Mouse (Mus musculus): ENCODE results near the gene Gde1. TPM values are rescaled to one million over a fixed set of nuclear protein-coding genes. Genes with fewer than 3 reads are reported as not detected.

The Gde1 gene
- polyA plus RNA-seq, 1 experiment = 75.4 TPM

DNA sequence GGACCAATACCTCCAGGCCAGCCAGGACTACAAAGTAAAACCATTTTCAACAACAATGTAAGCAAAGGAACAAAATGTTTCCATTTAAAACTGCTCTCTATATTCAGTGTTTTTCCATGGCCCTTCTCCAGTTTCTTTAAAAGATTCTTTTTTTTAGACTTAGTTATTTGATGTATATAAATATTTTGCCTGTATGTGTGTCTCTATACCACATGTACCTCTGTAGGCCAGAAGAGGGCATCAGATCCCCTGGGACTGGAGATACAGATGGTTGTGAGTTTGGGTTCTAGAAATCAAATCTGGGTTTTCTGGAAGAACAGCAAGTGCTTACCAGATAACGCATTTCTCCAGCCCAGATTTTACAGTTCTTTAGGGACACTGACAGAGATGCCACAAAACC lies 33.2 kb upstream of the Gde1 start:
- no peak for TF ChIP-seq POLR2A (IDR thresholded peaks at IDR 0.05; ENCODE audit: low read depth, low read length)
- TF ChIP-seq CTCF (IDR thresholded peaks at IDR 0.05; ENCODE audit: borderline replicate concordance, insufficient read depth, low read length) = no peak
- no peak overlapping the region for H3K27ac ChIP-seq (ENCODE audit: insufficient read depth, low read length)
- H3K4me1 ChIP-seq (ENCODE audit: control insufficient read depth, insufficient read depth, low read length) = no peaks in the 10 kb centered on the region; the same call in 1 of the 2 replicates
- H3K4me3 ChIP-seq (ENCODE audit: insufficient read depth, low read length) = no peak overlapping the region

DNA sequence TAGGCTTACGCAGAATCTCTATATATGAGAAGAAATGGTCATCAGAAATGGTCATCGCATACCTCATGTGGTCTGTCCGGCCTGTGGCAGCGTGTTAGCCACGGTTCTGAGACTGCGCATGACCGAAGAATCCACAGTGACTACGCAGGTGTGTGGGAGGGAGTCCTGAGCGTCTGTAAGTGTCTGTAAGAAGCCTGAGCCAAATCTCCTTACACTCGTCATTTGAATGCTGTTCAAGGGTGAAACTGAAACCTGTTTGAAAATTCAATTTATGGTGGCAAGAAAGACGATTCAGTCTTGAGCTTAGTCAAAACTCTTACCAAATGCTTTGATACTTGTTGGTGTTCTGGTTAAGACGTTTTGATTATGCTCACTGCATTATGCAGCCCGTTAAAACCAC lies 27.6 kb upstream of the Gde1 start:
- Histone ChIP-seq H3K4me1 (ENCODE audit: control insufficient read depth, insufficient read depth, low read length) (no peaks in the 10 kb centered on the region), H3K4me3 (ENCODE audit: insufficient read depth, low read length) (no peak overlapping the region), H3K27ac (ENCODE audit: insufficient read depth, low read length) (no peak overlapping the region)
- TF ChIP-seq POLR2A (IDR thresholded peaks at IDR 0.05; ENCODE audit: low read depth, low read length) (no peak), CTCF (IDR thresholded peaks at IDR 0.05; ENCODE audit: borderline replicate concordance, insufficient read depth, low read length) (no peak)

DNA sequence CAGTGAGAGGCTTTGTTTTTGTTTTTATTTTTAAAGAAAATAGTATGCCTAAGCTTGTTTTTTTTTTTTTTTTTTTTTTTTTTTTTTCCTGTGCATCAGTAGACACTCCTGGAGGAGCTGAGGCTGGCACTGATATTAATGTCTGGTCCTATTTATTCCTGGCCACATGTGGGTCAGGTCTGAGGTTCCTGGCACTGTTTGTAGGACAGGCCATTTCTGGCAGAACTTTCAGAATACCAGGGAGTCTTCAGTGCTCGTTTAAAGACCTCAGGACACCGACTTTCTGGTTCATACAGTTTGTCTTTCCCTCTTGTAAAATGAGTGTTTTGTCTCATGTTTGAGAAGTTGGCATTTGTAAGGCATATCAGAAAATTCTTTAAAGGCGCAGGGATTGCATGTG lies 26.2 kb upstream of the Gde1 start:
- Histone ChIP-seq H3K27ac (ENCODE audit: insufficient read depth, low read length) (no peak overlapping the region), H3K4me1 (ENCODE audit: control insufficient read depth, insufficient read depth, low read length) (no peaks in the 10 kb centered on the region), H3K4me3 (ENCODE audit: insufficient read depth, low read length) (no peak overlapping the region)
- TF ChIP-seq POLR2A (IDR thresholded peaks at IDR 0.05; ENCODE audit: low read depth, low read length) (no peak), CTCF (IDR thresholded peaks at IDR 0.05; ENCODE audit: borderline replicate concordance, insufficient read depth, low read length) (no peak)

DNA sequence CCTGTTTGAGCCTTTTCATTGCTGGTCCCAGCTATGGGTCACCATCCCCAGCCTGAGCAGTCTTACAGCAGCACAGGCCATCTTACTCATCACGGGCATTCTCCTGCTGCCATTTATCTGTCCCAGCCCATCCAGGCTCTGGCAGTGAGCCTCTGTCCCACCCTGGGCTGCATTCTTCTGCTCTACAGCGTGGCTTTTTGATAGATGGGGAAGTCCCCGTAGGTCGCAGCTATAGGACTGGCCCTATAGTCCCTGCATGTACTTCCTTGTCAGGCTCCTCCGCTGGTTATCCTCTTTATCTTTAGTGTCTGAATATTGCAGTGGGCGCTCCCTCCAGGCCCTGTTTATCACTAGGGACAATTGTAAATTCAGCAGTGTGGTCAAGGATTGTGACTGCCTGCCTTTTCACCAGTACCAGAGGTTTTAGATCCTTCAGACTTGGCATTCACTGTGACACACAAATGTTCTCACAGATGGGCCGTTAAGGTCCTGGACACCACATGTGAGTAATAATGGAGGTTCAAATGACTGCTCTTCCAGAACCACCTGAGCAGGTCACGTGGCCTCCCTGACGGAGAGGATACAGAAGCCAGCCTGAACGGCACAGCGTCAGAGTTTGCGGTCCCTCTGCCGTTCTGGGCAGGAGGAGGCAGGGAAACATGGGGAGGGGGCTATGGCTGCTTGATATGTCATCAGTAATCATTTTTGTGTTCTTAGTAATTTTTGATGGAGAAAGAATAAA lies 23.4 kb upstream of the Gde1 start:
- Histone ChIP-seq H3K4me1 (ENCODE audit: control insufficient read depth, insufficient read depth, low read length) (no peaks in the 10 kb centered on the region), H3K27ac (ENCODE audit: insufficient read depth, low read length) (no peak overlapping the region), H3K4me3 (ENCODE audit: insufficient read depth, low read length) (no peak overlapping the region)
- TF ChIP-seq POLR2A (IDR thresholded peaks at IDR 0.05; ENCODE audit: low read depth, low read length) (no peak), CTCF (IDR thresholded peaks at IDR 0.05; ENCODE audit: borderline replicate concordance, insufficient read depth, low read length) (no peak)

DNA sequence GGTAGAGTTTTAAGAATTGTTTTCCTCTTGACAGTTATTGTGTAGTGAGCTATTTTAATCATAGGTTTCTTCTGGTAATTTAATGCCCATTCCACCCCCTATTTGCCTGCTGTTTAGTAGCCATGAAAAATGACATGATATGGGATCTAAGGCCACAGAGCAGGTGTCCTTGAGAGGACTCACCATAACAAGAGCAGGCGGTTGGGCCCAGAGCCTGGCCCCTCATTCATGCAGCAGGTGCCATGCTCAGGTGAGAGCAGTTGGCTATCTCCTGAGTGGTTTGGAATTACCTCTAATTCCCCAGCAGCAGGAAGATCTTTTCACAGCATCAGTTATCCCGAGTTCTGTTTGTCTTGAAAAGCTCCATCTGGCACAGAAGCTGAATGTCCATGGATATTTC lies 19.9 kb upstream of the Gde1 start:
- Histone ChIP-seq H3K4me1 (ENCODE audit: control insufficient read depth, insufficient read depth, low read length) (no peaks in the 10 kb centered on the region), H3K4me3 (ENCODE audit: insufficient read depth, low read length) (no peak overlapping the region), H3K27ac (ENCODE audit: insufficient read depth, low read length) (no peak overlapping the region)
- TF ChIP-seq CTCF (IDR thresholded peaks at IDR 0.05; ENCODE audit: borderline replicate concordance, insufficient read depth, low read length) = no peak
- no peak for TF ChIP-seq POLR2A (IDR thresholded peaks at IDR 0.05; ENCODE audit: low read depth, low read length)

DNA sequence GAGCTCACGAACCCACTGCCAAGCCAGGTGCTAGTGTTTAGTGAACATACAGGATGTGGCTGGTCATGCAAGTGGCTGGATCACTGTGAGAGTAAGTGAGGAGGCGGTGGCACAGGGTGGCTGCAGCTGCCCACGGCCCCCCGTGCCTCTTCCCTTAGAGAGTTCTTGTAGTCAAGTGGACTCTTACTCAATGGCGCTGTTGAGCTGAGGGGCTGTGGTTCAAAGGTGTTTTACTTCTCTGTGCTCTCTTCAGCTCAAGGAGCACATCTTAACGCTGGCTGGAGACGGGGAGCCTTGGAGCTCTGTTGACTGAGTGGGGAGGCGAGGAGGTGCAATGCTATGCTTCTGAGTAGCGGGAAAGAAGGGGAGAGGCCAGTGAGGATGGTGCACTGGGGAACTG lies 18.3 kb upstream of the Gde1 start:
- Histone ChIP-seq H3K27ac (ENCODE audit: insufficient read depth, low read length) (no peak overlapping the region), H3K4me1 (ENCODE audit: control insufficient read depth, insufficient read depth, low read length) (no peaks in the 10 kb centered on the region), H3K4me3 (ENCODE audit: insufficient read depth, low read length) (no peak overlapping the region)
- TF ChIP-seq CTCF (IDR thresholded peaks at IDR 0.05; ENCODE audit: borderline replicate concordance, insufficient read depth, low read length) = no peak
- no peak for TF ChIP-seq POLR2A (IDR thresholded peaks at IDR 0.05; ENCODE audit: low read depth, low read length)

DNA sequence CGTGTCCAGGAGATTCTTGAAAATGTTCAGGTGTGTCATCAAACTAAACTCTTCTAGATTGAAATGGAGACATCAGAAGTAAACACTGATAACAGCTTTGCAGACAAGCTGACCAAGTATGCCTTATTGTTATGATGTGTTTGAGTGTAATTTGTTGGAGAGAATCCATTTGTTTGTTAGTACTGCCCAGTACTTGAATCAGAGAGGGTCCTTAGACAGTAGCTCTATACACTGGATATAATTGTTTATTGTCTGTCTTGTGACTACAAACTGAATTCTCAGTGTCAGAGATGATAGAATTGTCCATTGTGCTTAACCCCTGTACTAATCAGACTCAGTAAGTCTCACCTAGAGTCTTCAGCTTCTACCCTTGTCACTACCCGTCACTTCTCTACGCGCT lies 12.5 kb upstream of the Gde1 start:
- no peak for TF ChIP-seq POLR2A (IDR thresholded peaks at IDR 0.05; ENCODE audit: low read depth, low read length)
- TF ChIP-seq CTCF (IDR thresholded peaks at IDR 0.05; ENCODE audit: borderline replicate concordance, insufficient read depth, low read length) = no peak
- Histone ChIP-seq H3K27ac (ENCODE audit: insufficient read depth, low read length) (no peak overlapping the region), H3K4me3 (ENCODE audit: insufficient read depth, low read length) (no peak overlapping the region), H3K4me1 (ENCODE audit: control insufficient read depth, insufficient read depth, low read length) (peaks cover 3% of the 10 kb centered on the region; the same call in 1 of the 2 replicates)

DNA sequence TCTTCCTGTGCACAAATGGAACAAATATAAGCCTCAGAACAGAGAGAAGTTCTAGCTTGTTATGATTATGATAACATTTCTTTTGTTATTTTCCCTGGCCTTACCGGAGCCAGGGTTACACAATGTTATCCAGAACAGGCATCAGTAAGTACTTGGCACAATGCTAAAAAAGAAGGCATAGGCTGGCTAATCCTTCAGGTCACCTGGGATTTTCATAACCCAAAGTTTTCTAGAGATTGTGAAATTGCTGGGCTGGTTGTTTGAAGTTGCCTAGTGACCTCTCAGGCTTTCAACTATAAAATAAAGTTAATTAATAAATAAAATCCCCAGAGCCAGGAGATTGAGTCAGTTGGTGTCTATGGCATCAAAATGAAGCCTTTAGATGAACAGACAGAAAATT lies 9.3 kb upstream of the Gde1 start:
- no peak overlapping the region for H3K27ac ChIP-seq (ENCODE audit: insufficient read depth, low read length)
- TF ChIP-seq CTCF (IDR thresholded peaks at IDR 0.05; ENCODE audit: borderline replicate concordance, insufficient read depth, low read length) (no peak), POLR2A (IDR thresholded peaks at IDR 0.05; ENCODE audit: low read depth, low read length) (no peak)

DNA sequence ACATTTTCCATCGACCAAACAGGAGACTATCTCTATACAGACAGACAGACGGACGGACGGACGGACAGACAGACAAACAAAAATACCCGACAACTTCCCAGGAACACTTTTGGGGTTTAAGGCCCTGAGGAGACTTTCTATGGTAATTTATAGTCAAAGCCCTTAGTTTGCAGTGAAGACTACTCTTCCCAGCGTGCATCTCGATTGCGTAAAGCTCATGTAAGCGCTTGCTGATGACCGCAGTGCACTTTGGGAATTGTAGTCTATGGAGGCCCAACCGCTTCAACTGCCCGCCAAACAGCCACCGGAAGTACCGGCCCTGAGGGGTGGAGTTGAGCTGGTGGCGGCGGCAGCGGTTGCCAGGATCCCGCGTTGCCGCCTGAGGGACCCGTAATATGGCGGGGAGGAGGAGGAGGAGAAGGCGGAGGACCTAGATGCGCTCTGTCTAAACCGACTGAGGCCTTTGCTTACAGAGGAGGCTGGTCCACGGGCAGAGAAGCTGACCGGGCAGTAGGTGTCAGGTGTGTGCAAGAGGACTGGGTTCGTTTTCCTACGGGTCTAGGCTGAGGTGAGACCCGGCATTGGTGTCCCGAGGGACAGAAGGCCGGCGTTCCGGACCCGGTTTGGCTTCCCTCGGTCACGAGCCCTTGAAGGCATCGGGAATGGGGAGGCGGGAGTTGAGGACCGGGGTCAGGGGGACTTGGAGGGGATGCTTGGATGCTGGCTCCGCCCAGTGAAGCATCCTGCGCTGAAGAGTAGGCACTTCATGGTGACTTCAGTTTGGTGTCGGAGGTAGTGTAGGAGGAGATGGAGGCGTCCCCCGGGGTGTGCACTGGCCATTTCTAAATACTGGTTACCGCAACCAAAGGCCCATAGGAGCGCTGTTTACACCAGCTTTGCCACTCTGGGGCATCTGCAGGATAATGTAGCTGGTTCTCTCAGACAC lies 6.9 kb upstream of the Gde1 start, which contains the start of gene Ccp110:
Gene Ccp110 (plus strand): TSS at position 325 of the 946 bp plus-strand sequence.
- Histone ChIP-seq H3K4me3 (ENCODE audit: insufficient read depth, low read length) (peak within 1 kb of the TSS; percentile 81), H3K4me1 (ENCODE audit: control insufficient read depth, insufficient read depth, low read length) (peaks cover 3% of the 10 kb centered on the region; the same call in 1 of the 2 replicates), H3K27ac (ENCODE audit: insufficient read depth, low read length) (no peak within 1 kb of the TSS)
- TF ChIP-seq CTCF (IDR thresholded peaks at IDR 0.05; ENCODE audit: borderline replicate concordance, insufficient read depth, low read length) (no peak), POLR2A (IDR thresholded peaks at IDR 0.05; ENCODE audit: low read depth, low read length) (peak; percentile 56)

More for the DNA sequence above, 9.3 kb upstream of the Gde1 start:
- Histone ChIP-seq H3K4me3 (ENCODE audit: insufficient read depth, low read length) (no peak overlapping the region), H3K4me1 (ENCODE audit: control insufficient read depth, insufficient read depth, low read length) (peaks cover 3% of the 10 kb centered on the region; the same call in 1 of the 2 replicates)

All from embryonic fibroblast, embryonic 13.5 days (primary cell).